Mouse (Mus musculus) intestine, embryonic 15.5 days (tissue): ENCODE measurements around the gene Unc13d. TPM values are rescaled to one million over a fixed set of nuclear protein-coding genes. Genes with fewer than 3 reads are reported as not detected.
A peak's percentile ranks its signal among the peaks of the same experiment; 100 is the strongest.

Source experiments
- ATAC-seq: fragments of 200-750 bp; cut with Nextera tagmentation; 2 replicates; pipeline ENCODE4 v1.8.0; 2017; ENCODE audit warnings: moderate TSS enrichment, moderate library complexity
- H3K27ac ChIP-seq: fragments of 300-500 bp; sonication (generic); 2 replicates; pipeline ENCODE4 v1.5.1; 2015; ENCODE audit warnings: mild to moderate bottlenecking, inconsistent platforms
- H3K27me3 ChIP-seq: fragments of 300-500 bp; sonication (generic); replicated peaks from 2 replicates; pipeline ENCODE4 v1.6.1; 2015; ENCODE audit warnings: inconsistent platforms
- H3K36me3 ChIP-seq: fragments of 300-500 bp; sonication (generic); 2 replicates; pipeline ENCODE4 v1.6.1; 2015; ENCODE audit warnings: inconsistent platforms
- H3K4me1 ChIP-seq: fragments of 300-500 bp; sonication (generic); replicated peaks from 2 replicates; pipeline ENCODE4 v1.6.1; 2015; ENCODE audit warnings: inconsistent platforms
- H3K4me2 ChIP-seq: fragments of 300-500 bp; sonication (generic); replicated peaks from 2 replicates; pipeline ENCODE4 v1.6.1; 2015; ENCODE audit warnings: mild to moderate bottlenecking, inconsistent platforms
- H3K4me3 ChIP-seq: fragments of 300-500 bp; sonication (generic); replicated peaks from 2 replicates; pipeline ENCODE4 v1.5.1; 2015; ENCODE audit warnings: inconsistent platforms
- H3K9ac ChIP-seq: fragments of 300-500 bp; sonication (generic); 2 replicates; pipeline ENCODE4 v1.6.1; 2015; ENCODE audit warnings: inconsistent platforms
- H3K9me3 ChIP-seq: fragments of 300-500 bp; sonication (generic); 2 replicates; pipeline ENCODE4 v1.6.1; 2016; ENCODE audit warnings: inconsistent platforms
- WGBS: fragments of 180-500 bp; shearing (Covaris S2); methylation state at CpG from one replicate; pipeline ENCODE4 v1.1.7; 2015; 5-methylcytosine and 5-hydroxymethylcytosine counted together
- polyA plus RNA-seq: library from polyadenylated mRNA; unstranded; fragments of >200 nt; fragmentation: Nextera tagmentation; extraction: Ambion mirVana; gene quantifications from 2 replicates; pipeline ENCODE4 v1.2.1, GENCODE M21; 2015

The Unc13d gene
- polyA plus RNA-seq, 1 experiment from 2014 or later = 4.2 TPM

- Histone ChIP-seq H3K36me3 (no peaks in the 10 kb centered on the region), H3K9me3 (no peaks in the 10 kb centered on the region), H3K9ac (peak overlapping the region; percentile 17), H3K4me3 (peak overlapping the region; percentile 56), H3K27ac (no peak overlapping the region), H3K4me2 (peak overlapping the region; percentile 88), H3K27me3 (peaks cover 41% of the 10 kb centered on the region), H3K4me1 (peaks cover 66% of the 10 kb centered on the region)
- no peak for ATAC-seq
- WGBS = 37% methylated on average over 19 of the region's 19 CpGs
Measured at GRCm38 (mm10) chr11:116107777-116108285, 30.1 kb upstream of the Unc13d start.

GRCm38 (mm10) chr11:116106963-116107776 is 29.4 kb upstream of the Unc13d start:
- H3K9ac ChIP-seq = peak overlapping the region; percentile 17; the same call in 1 of the 2 replicates
- no peaks in the 10 kb centered on the region for H3K9me3 ChIP-seq
- H3K4me3 ChIP-seq = peak overlapping the region; percentile 56; the same call in 1 of the 2 replicates
- H3K4me2 ChIP-seq = peak overlapping the region; percentile 88
- no peak for ATAC-seq
- no peaks in the 10 kb centered on the region for H3K36me3 ChIP-seq
- WGBS = 46% methylated on average over 14 of the region's 14 CpGs
- peaks cover 70% of the 10 kb centered on the region for H3K4me1 ChIP-seq
- peaks cover 41% of the 10 kb centered on the region for H3K27me3 ChIP-seq
- H3K27ac ChIP-seq = no peak overlapping the region

GRCm38 (mm10) chr11:116106154-116106962 is 28.6 kb upstream of the Unc13d start:
- Histone ChIP-seq H3K4me2 (peak overlapping the region; percentile 52), H3K27ac (no peak overlapping the region), H3K27me3 (peaks cover 41% of the 10 kb centered on the region), H3K9me3 (no peaks in the 10 kb centered on the region), H3K9ac (peak overlapping the region; percentile 23; the same call in 1 of the 2 replicates), H3K4me1 (peaks cover 78% of the 10 kb centered on the region), H3K36me3 (no peaks in the 10 kb centered on the region), H3K4me3 (no peak overlapping the region)
- WGBS = 29% methylated on average over 32 of the region's 32 CpGs
- ATAC-seq = peak; percentile 5; the same call in 1 of the 2 replicates

- Histone ChIP-seq H3K27me3 (peaks cover 32% of the 10 kb centered on the region), H3K4me3 (no peak overlapping the region), H3K9ac (no peak overlapping the region), H3K27ac (no peak overlapping the region), H3K36me3 (no peaks in the 10 kb centered on the region), H3K4me2 (no peak overlapping the region), H3K4me1 (peaks cover 86% of the 10 kb centered on the region), H3K9me3 (no peaks in the 10 kb centered on the region)
- no peak for ATAC-seq
- WGBS = 90% methylated on average over 2 of the region's 2 CpGs
Measured at GRCm38 (mm10) chr11:116105065-116105464, 27.3 kb upstream of the Unc13d start.

- H3K9me3 ChIP-seq = no peaks in the 10 kb centered on the region
- 41% methylated on average over 14 of the region's 14 CpGs for WGBS
- H3K27me3 ChIP-seq = peaks cover 22% of the 10 kb centered on the region
- H3K9ac ChIP-seq = 0 out of 2 replicates have a peak overlapping the region, but pooled peaks have one; percentile 23
- H3K4me1 ChIP-seq = peaks cover 85% of the 10 kb centered on the region
- 0 out of 2 replicates have a peak overlapping the region, but pooled peaks have one; percentile 27 for H3K4me2 ChIP-seq
- peak; percentile 60 for ATAC-seq
- peak overlapping the region; percentile 66 for H3K27ac ChIP-seq
- no peak overlapping the region for H3K4me3 ChIP-seq
- no peaks in the 10 kb centered on the region for H3K36me3 ChIP-seq
Measured at GRCm38 (mm10) chr11:116104006-116104646, 26.4 kb upstream of the Unc13d start.

GRCm38 (mm10) chr11:116103572-116103971 is 25.8 kb upstream of the Unc13d start:
- Histone ChIP-seq H3K9me3 (no peaks in the 10 kb centered on the region), H3K4me3 (no peak overlapping the region), H3K4me2 (no peak overlapping the region), H3K36me3 (no peaks in the 10 kb centered on the region), H3K27ac (0 out of 2 replicates have a peak overlapping the region, but pooled peaks have one; percentile 66), H3K4me1 (peaks cover 85% of the 10 kb centered on the region), H3K27me3 (peaks cover 17% of the 10 kb centered on the region), H3K9ac (0 out of 2 replicates have a peak overlapping the region, but pooled peaks have one; percentile 23)
- no peak for ATAC-seq
- WGBS = 68% methylated on average over 12 of the region's 12 CpGs

- ATAC-seq = no peak
- Histone ChIP-seq H3K27me3 (peaks cover 6% of the 10 kb centered on the region), H3K4me1 (peaks cover 80% of the 10 kb centered on the region), H3K36me3 (no peaks in the 10 kb centered on the region), H3K27ac (peak overlapping the region; percentile 86), H3K4me2 (peak overlapping the region; percentile 20; the same call in 1 of the 2 replicates), H3K4me3 (no peak overlapping the region), H3K9ac (no peak overlapping the region), H3K9me3 (no peaks in the 10 kb centered on the region)
- 53% methylated on average over 3 of the region's 4 CpGs for WGBS
Measured at GRCm38 (mm10) chr11:116102472-116102871, 24.7 kb upstream of the Unc13d start.

GRCm38 (mm10) chr11:116101931-116102381 is 24.2 kb upstream of the Unc13d start:
- Histone ChIP-seq H3K4me1 (peaks cover 75% of the 10 kb centered on the region), H3K4me3 (no peak overlapping the region), H3K4me2 (peak overlapping the region; percentile 20; the same call in 1 of the 2 replicates), H3K27ac (peak overlapping the region; percentile 86), H3K9me3 (no peaks in the 10 kb centered on the region), H3K27me3 (peaks cover under 1% of the 10 kb centered on the region), H3K36me3 (no peaks in the 10 kb centered on the region), H3K9ac (peak overlapping the region; percentile 18; the same call in 1 of the 2 replicates)
- 31% methylated on average over 11 of the region's 11 CpGs for WGBS
- ATAC-seq = peak; percentile 47

- H3K9ac ChIP-seq = no peak overlapping the region
- peaks cover 64% of the 10 kb centered on the region for H3K4me1 ChIP-seq
- WGBS = 71% methylated on average over 7 of the region's 7 CpGs
- no peak for ATAC-seq
- H3K36me3 ChIP-seq = no peaks in the 10 kb centered on the region
- no peak overlapping the region for H3K4me2 ChIP-seq
- no peaks in the 10 kb centered on the region for H3K9me3 ChIP-seq
- H3K27ac ChIP-seq = peak overlapping the region; percentile 86
- no peak overlapping the region for H3K4me3 ChIP-seq
- H3K27me3 ChIP-seq = no peaks in the 10 kb centered on the region
Measured at GRCm38 (mm10) chr11:116100839-116101238, 23.1 kb upstream of the Unc13d start.

- Histone ChIP-seq H3K9ac (no peak overlapping the region), H3K4me1 (peaks cover 62% of the 10 kb centered on the region)
- WGBS = 32% methylated on average over 6 of the region's 6 CpGs
Measured at GRCm38 (mm10) chr11:116100385-116100784, 22.6 kb upstream of the Unc13d start.

GRCm38 (mm10) chr11:116099462-116099861 is 21.7 kb upstream of the Unc13d start:
- H3K27ac ChIP-seq = peak overlapping the region; percentile 66; the same call in 1 of the 2 replicates

More at GRCm38 (mm10) chr11:116100385-116100784, 22.6 kb upstream of the Unc13d start:
- H3K36me3 ChIP-seq = no peaks in the 10 kb centered on the region
- no peaks in the 10 kb centered on the region for H3K27me3 ChIP-seq
- H3K9me3 ChIP-seq = no peaks in the 10 kb centered on the region
- peak; percentile 32; the same call in 1 of the 2 replicates for ATAC-seq
- H3K27ac ChIP-seq = peak overlapping the region; percentile 86
- H3K4me3 ChIP-seq = no peak overlapping the region
- H3K4me2 ChIP-seq = no peak overlapping the region

More at GRCm38 (mm10) chr11:116099462-116099861, 21.7 kb upstream of the Unc13d start:
- Histone ChIP-seq H3K27me3 (no peaks in the 10 kb centered on the region), H3K4me1 (peaks cover 60% of the 10 kb centered on the region), H3K36me3 (no peaks in the 10 kb centered on the region), H3K4me3 (no peak overlapping the region), H3K9ac (0 out of 2 replicates have a peak overlapping the region, but pooled peaks have one; percentile 28), H3K9me3 (no peaks in the 10 kb centered on the region), H3K4me2 (no peak overlapping the region)
- 81% methylated on average over 6 of the region's 6 CpGs for WGBS
- no peak for ATAC-seq
